Mouse (Mus musculus) neural tube, embryonic 14.5 days (tissue): ENCODE measurements around the gene Trp63. TPM values are rescaled to one million over a fixed set of nuclear protein-coding genes. Genes with fewer than 3 reads are reported as not detected.

ENCODE experiments used
- ATAC-seq: fragments of 200-750 bp; cut with Nextera tagmentation; 2 replicates; pipeline ENCODE4 v1.8.0; 2017; ENCODE audit warnings: low read depth, mild to moderate bottlenecking, moderate TSS enrichment, moderate library complexity
- H3K27ac ChIP-seq: fragments of 300-500 bp; sonication (generic); 2 replicates; pipeline ENCODE4 v1.5.1; 2014; ENCODE audit warnings: low read depth, mild to moderate bottlenecking, control low read depth, low read length, moderate library complexity, mixed read lengths
- H3K27me3 ChIP-seq: fragments of 300-500 bp; sonication (generic); 2 replicates; pipeline ENCODE4 v1.6.1; 2014; ENCODE audit warnings: low read length; ENCODE audit not compliant: control insufficient read depth, insufficient read depth
- H3K36me3 ChIP-seq: fragments of 300-500 bp; sonication (generic); 2 replicates; pipeline ENCODE4 v1.6.1; 2014; ENCODE audit warnings: low read length, mixed read lengths; ENCODE audit not compliant: control insufficient read depth, insufficient read depth
- H3K4me1 ChIP-seq: fragments of 300-500 bp; sonication (generic); 2 replicates; pipeline ENCODE4 v1.6.1; 2014; ENCODE audit warnings: low read length; ENCODE audit not compliant: control insufficient read depth, insufficient read depth
- H3K4me2 ChIP-seq: fragments of 300-500 bp; sonication (generic); 2 replicates; pipeline ENCODE4 v1.6.1; 2014; ENCODE audit warnings: mild to moderate bottlenecking, low read depth, low read length, control low read depth
- H3K4me3 ChIP-seq: fragments of 300-500 bp; sonication (generic); 2 replicates; pipeline ENCODE4 v1.5.1; 2014; ENCODE audit warnings: low read depth, low read length, control low read depth, mixed read lengths
- H3K9ac ChIP-seq: fragments of 300-500 bp; sonication (generic); replicated peaks from 2 replicates; pipeline ENCODE4 v1.6.1; 2014; ENCODE audit warnings: low read depth, mild to moderate bottlenecking, control low read depth, low read length, mixed read lengths
- H3K9me3 ChIP-seq: fragments of 300-500 bp; sonication (generic); 2 replicates; pipeline ENCODE4 v1.6.1; 2016; ENCODE audit warnings: low read length; ENCODE audit not compliant: control insufficient read depth
- WGBS: fragments of 180-500 bp; shearing (Covaris S2); extraction: QIAGEN DNeasy Blood & Tissue Kit; methylation state at CpG from one replicate; pipeline ENCODE4 v1.1.7; 2014; 5-methylcytosine and 5-hydroxymethylcytosine counted together
- polyA plus RNA-seq: library from polyadenylated mRNA; unstranded; fragments of >200 nt; fragmentation: Nextera tagmentation; extraction: Ambion mirVana; gene quantifications from 2 replicates; pipeline ENCODE4 v1.2.1, GENCODE M21; 2014

Gene Trp63
- polyA plus RNA-seq, 1 experiment from 2014 or later, result 0.15 TPM

GRCm38 (mm10) chr16:25758108-25758507 lies 74.5 kb downstream of the Trp63 start:
- H3K9ac ChIP-seq, result no peak overlapping the region

GRCm38 (mm10) chr16:25765549-25765948 lies 82.0 kb downstream of the Trp63 start:
- H3K4me2 ChIP-seq, result no peak overlapping the region
- H3K9ac ChIP-seq, result no peak overlapping the region
- no peaks in the 10 kb centered on the region for H3K4me1 ChIP-seq
- 82% methylated on average over 5 of the region's 5 CpGs for WGBS
- H3K36me3 ChIP-seq, result no peaks in the 10 kb centered on the region
- H3K4me3 ChIP-seq, result no peak overlapping the region
- ATAC-seq, result no peak
- H3K27me3 ChIP-seq, result no peaks in the 10 kb centered on the region
- no peaks in the 10 kb centered on the region for H3K9me3 ChIP-seq
- no peak overlapping the region for H3K27ac ChIP-seq

More at GRCm38 (mm10) chr16:25758108-25758507, 74.5 kb downstream of the Trp63 start:
- 93% methylated on average over 2 of the region's 2 CpGs for WGBS
- H3K4me3 ChIP-seq, result no peak overlapping the region
- no peaks in the 10 kb centered on the region for H3K36me3 ChIP-seq
- no peaks in the 10 kb centered on the region for H3K27me3 ChIP-seq
- no peaks in the 10 kb centered on the region for H3K9me3 ChIP-seq
- H3K4me1 ChIP-seq, result no peaks in the 10 kb centered on the region
- no peak for ATAC-seq
- no peak overlapping the region for H3K4me2 ChIP-seq
- no peak overlapping the region for H3K27ac ChIP-seq

- WGBS, result 72% methylated on average over 7 of the region's 7 CpGs
- H3K27me3 ChIP-seq, result no peaks in the 10 kb centered on the region
- H3K4me1 ChIP-seq, result no peaks in the 10 kb centered on the region
- no peak overlapping the region for H3K9ac ChIP-seq
- H3K4me3 ChIP-seq, result no peak overlapping the region
- no peak for ATAC-seq
- no peaks in the 10 kb centered on the region for H3K36me3 ChIP-seq
- no peak overlapping the region for H3K4me2 ChIP-seq
- no peaks in the 10 kb centered on the region for H3K9me3 ChIP-seq
- no peak overlapping the region for H3K27ac ChIP-seq
Measured at GRCm38 (mm10) chr16:25774611-25775010, 91.0 kb downstream of the Trp63 start.

- H3K4me2 ChIP-seq, result no peak overlapping the region
- no peak for ATAC-seq
- H3K36me3 ChIP-seq, result no peaks in the 10 kb centered on the region
- H3K9me3 ChIP-seq, result no peaks in the 10 kb centered on the region
- 81% methylated on average over 1 of the region's 1 CpGs for WGBS
- H3K4me1 ChIP-seq, result no peaks in the 10 kb centered on the region
- H3K27ac ChIP-seq, result no peak overlapping the region
- H3K9ac ChIP-seq, result no peak overlapping the region
- no peaks in the 10 kb centered on the region for H3K27me3 ChIP-seq
- H3K4me3 ChIP-seq, result no peak overlapping the region
Measured at GRCm38 (mm10) chr16:25777501-25777900, 93.9 kb downstream of the Trp63 start.

- no peak overlapping the region for H3K4me3 ChIP-seq
- no peaks in the 10 kb centered on the region for H3K36me3 ChIP-seq
- ATAC-seq, result no peak
- no peak overlapping the region for H3K9ac ChIP-seq
- WGBS, result 60% methylated on average over 4 of the region's 4 CpGs
- H3K27me3 ChIP-seq, result no peaks in the 10 kb centered on the region
- no peaks in the 10 kb centered on the region for H3K9me3 ChIP-seq
- no peak overlapping the region for H3K27ac ChIP-seq
- no peaks in the 10 kb centered on the region for H3K4me1 ChIP-seq
- no peak overlapping the region for H3K4me2 ChIP-seq
Measured at GRCm38 (mm10) chr16:25779964-25780363, 96.4 kb downstream of the Trp63 start.

- no peak overlapping the region for H3K4me2 ChIP-seq
- no peak for ATAC-seq
- no peaks in the 10 kb centered on the region for H3K36me3 ChIP-seq
- H3K4me3 ChIP-seq, result no peak overlapping the region
- no peaks in the 10 kb centered on the region for H3K27me3 ChIP-seq
- no peak overlapping the region for H3K9ac ChIP-seq
- H3K27ac ChIP-seq, result no peak overlapping the region
- H3K9me3 ChIP-seq, result no peaks in the 10 kb centered on the region
- no peaks in the 10 kb centered on the region for H3K4me1 ChIP-seq
- 89% methylated on average over 2 of the region's 2 CpGs for WGBS
Measured at GRCm38 (mm10) chr16:25784246-25784645, 100.7 kb downstream of the Trp63 start.

- 83% methylated on average over 5 of the region's 5 CpGs for WGBS
- Histone ChIP-seq H3K4me1 (no peaks in the 10 kb centered on the region), H3K27me3 (no peaks in the 10 kb centered on the region), H3K9ac (no peak overlapping the region), H3K36me3 (no peaks in the 10 kb centered on the region), H3K9me3 (no peaks in the 10 kb centered on the region), H3K4me3 (no peak overlapping the region), H3K4me2 (no peak overlapping the region), H3K27ac (no peak overlapping the region)
- no peak for ATAC-seq
Measured at GRCm38 (mm10) chr16:25786457-25786856, 102.9 kb downstream of the Trp63 start.

DNA sequence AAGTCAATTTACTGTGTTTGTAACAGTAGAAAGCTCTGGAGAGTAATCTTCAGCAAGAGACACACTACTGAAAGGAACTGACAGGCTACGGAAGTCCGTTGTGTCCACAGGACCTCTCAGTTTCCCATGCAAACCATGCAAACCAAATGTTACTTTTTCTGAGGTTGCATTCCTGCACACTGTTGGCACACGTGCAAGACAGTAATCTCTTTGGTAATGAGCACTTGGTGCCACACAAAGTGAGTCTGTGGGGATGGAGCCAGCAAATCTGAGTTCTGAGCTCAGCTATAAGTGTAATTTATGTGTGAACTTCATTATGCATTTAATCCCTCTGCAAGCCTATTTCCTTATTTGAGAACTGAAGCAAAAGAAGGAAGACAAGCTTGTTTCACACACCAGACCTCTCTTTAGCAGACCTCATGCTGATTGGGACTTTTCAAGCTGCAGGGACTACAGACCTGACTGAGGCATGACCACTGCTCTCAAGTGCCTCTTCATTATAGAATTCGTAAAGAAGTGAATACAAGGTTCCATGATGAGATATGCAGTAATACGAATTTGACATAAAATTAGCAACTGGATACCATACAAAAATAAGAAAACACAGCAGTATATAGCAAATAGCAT lies 109.2 kb downstream of the Trp63 start:
- WGBS, result 79% methylated on average over 5 of the region's 5 CpGs
- ATAC-seq, result no peak
- H3K27me3 ChIP-seq, result no peaks in the 10 kb centered on the region

GRCm38 (mm10) chr16:25797732-25798294 lies 114.2 kb downstream of the Trp63 start:
- Histone ChIP-seq H3K4me3 (no peak overlapping the region), H3K4me2 (no peak overlapping the region), H3K27me3 (no peaks in the 10 kb centered on the region), H3K27ac (no peak overlapping the region), H3K4me1 (no peaks in the 10 kb centered on the region), H3K9me3 (no peaks in the 10 kb centered on the region), H3K36me3 (no peaks in the 10 kb centered on the region), H3K9ac (no peak overlapping the region)
- WGBS, result 85% methylated on average over 4 of the region's 4 CpGs
- ATAC-seq, result no peak

More for the DNA sequence above, 109.2 kb downstream of the Trp63 start:
- H3K36me3 ChIP-seq, result no peaks in the 10 kb centered on the region
- no peaks in the 10 kb centered on the region for H3K9me3 ChIP-seq
- H3K9ac ChIP-seq, result no peak overlapping the region
- no peaks in the 10 kb centered on the region for H3K4me1 ChIP-seq
- no peak overlapping the region for H3K4me2 ChIP-seq
- H3K4me3 ChIP-seq, result no peak overlapping the region
- H3K27ac ChIP-seq, result no peak overlapping the region
